Mouse (Mus musculus) hindbrain, embryonic 16.5 days (tissue): ENCODE measurements at regions not wholly inside any gene's neighbourhood (a gene's known extent, or its start where the extent isn't known, plus 50 kb on each side); places are given as distances from the start of the nearest gene placed in this dataset.

ENCODE experiments used
- ATAC-seq: fragments of 200-750 bp; cut with Nextera tagmentation; 2 replicates; pipeline ENCODE4 v1.8.0; 2017; ENCODE audit warnings: moderate TSS enrichment, moderate library complexity
- H3K27ac ChIP-seq: fragments of 300-500 bp; sonication (generic); 2 replicates; pipeline ENCODE4 v1.5.1; 2014; ENCODE audit warnings: low read depth, mild to moderate bottlenecking, control low read depth, low read length, moderate library complexity
- H3K27me3 ChIP-seq: fragments of 300-500 bp; sonication (generic); replicated peaks from 2 replicates; pipeline ENCODE4 v1.6.1; 2014; ENCODE audit warnings: low read length; ENCODE audit not compliant: control insufficient read depth, insufficient read depth
- H3K36me3 ChIP-seq: fragments of 300-500 bp; sonication (generic); 2 replicates; pipeline ENCODE4 v1.6.1; 2014; ENCODE audit warnings: mild to moderate bottlenecking, low read length, moderate library complexity, mixed read lengths; ENCODE audit not compliant: control insufficient read depth, insufficient read depth
- H3K4me1 ChIP-seq: fragments of 300-500 bp; sonication (generic); 2 replicates; pipeline ENCODE4 v1.6.1; 2014; ENCODE audit warnings: low read depth, low read length; ENCODE audit not compliant: control insufficient read depth, insufficient read depth
- H3K4me2 ChIP-seq: fragments of 300-500 bp; sonication (generic); 2 replicates; pipeline ENCODE4 v1.6.1; 2014; ENCODE audit warnings: mild to moderate bottlenecking, low read length, control low read depth, moderate library complexity
- H3K4me3 ChIP-seq: fragments of 300-500 bp; sonication (generic); 2 replicates; pipeline ENCODE4 v1.5.1; 2014; ENCODE audit warnings: mild to moderate bottlenecking, low read length, control low read depth, moderate library complexity
- H3K9ac ChIP-seq: fragments of 300-500 bp; sonication (generic); 2 replicates; pipeline ENCODE4 v1.6.1; 2014; ENCODE audit warnings: low read depth, mild to moderate bottlenecking, control low read depth, low read length, moderate library complexity
- H3K9me3 ChIP-seq: fragments of 300-500 bp; sonication (generic); 2 replicates; pipeline ENCODE4 v1.6.1; 2014; ENCODE audit warnings: mild to moderate bottlenecking, low read length, moderate library complexity; ENCODE audit not compliant: control insufficient read depth
- WGBS: fragments of 180-500 bp; shearing (Covaris S2); extraction: QIAGEN DNeasy Blood & Tissue Kit; methylation state at CpG from one replicate; pipeline ENCODE4 v1.1.7; 2014; 5-methylcytosine and 5-hydroxymethylcytosine counted together

GRCm38 (mm10) chr2:78804931-78805330 is 63.0 kb upstream of the Ube2e3 start:
- no peak overlapping the region for H3K4me3 ChIP-seq
- no peaks in the 10 kb centered on the region for H3K4me1 ChIP-seq
- no peak overlapping the region for H3K27ac ChIP-seq
- no peak overlapping the region for H3K9ac ChIP-seq
- WGBS: 92% methylated on average over 3 of the region's 3 CpGs
- H3K4me2 ChIP-seq: no peak overlapping the region
- no peaks in the 10 kb centered on the region for H3K36me3 ChIP-seq
- H3K27me3 ChIP-seq: no peaks in the 10 kb centered on the region
- H3K9me3 ChIP-seq: no peaks in the 10 kb centered on the region
- ATAC-seq: no peak

GRCm38 (mm10) chr2:78803543-78803942 is 64.4 kb upstream of the Ube2e3 start:
- Histone ChIP-seq H3K4me2 (no peak overlapping the region), H3K9me3 (no peaks in the 10 kb centered on the region), H3K27ac (no peak overlapping the region), H3K4me1 (no peaks in the 10 kb centered on the region), H3K36me3 (no peaks in the 10 kb centered on the region), H3K9ac (no peak overlapping the region), H3K4me3 (no peak overlapping the region), H3K27me3 (no peaks in the 10 kb centered on the region)
- ATAC-seq: no peak
- WGBS: 91% methylated on average over 4 of the region's 4 CpGs

- Histone ChIP-seq H3K36me3 (no peaks in the 10 kb centered on the region), H3K27me3 (no peaks in the 10 kb centered on the region), H3K27ac (no peak overlapping the region), H3K4me1 (no peaks in the 10 kb centered on the region), H3K4me3 (no peak overlapping the region), H3K4me2 (no peak overlapping the region), H3K9me3 (no peaks in the 10 kb centered on the region), H3K9ac (no peak overlapping the region)
- no peak for ATAC-seq
- WGBS: 65% methylated on average over 5 of the region's 5 CpGs
Observed at GRCm38 (mm10) chr2:78795446-78795845, 72.5 kb upstream of the Ube2e3 start.

GRCm38 (mm10) chr2:78794734-78795133 is 73.2 kb upstream of the Ube2e3 start:
- H3K27me3 ChIP-seq: no peaks in the 10 kb centered on the region

GRCm38 (mm10) chr2:78789124-78789523 is 78.8 kb upstream of the Ube2e3 start:
- Histone ChIP-seq H3K27me3 (no peaks in the 10 kb centered on the region), H3K9ac (no peak overlapping the region), H3K27ac (no peak overlapping the region), H3K9me3 (peaks cover 4% of the 10 kb centered on the region; the same call in 1 of the 2 replicates), H3K4me3 (no peak overlapping the region), H3K36me3 (no peaks in the 10 kb centered on the region), H3K4me2 (no peak overlapping the region), H3K4me1 (no peaks in the 10 kb centered on the region)
- 92% methylated on average over 5 of the region's 5 CpGs for WGBS
- ATAC-seq: no peak

More at GRCm38 (mm10) chr2:78794734-78795133, 73.2 kb upstream of the Ube2e3 start:
- no peak overlapping the region for H3K9ac ChIP-seq
- H3K4me3 ChIP-seq: no peak overlapping the region
- no peaks in the 10 kb centered on the region for H3K4me1 ChIP-seq
- no peak overlapping the region for H3K4me2 ChIP-seq
- WGBS: 89% methylated on average over 5 of the region's 5 CpGs
- H3K36me3 ChIP-seq: no peaks in the 10 kb centered on the region
- no peaks in the 10 kb centered on the region for H3K9me3 ChIP-seq
- H3K27ac ChIP-seq: no peak overlapping the region
- no peak for ATAC-seq

- Histone ChIP-seq H3K9me3 (peaks cover 4% of the 10 kb centered on the region; the same call in 1 of the 2 replicates), H3K4me3 (no peak overlapping the region), H3K27ac (no peak overlapping the region), H3K4me1 (no peaks in the 10 kb centered on the region), H3K4me2 (no peak overlapping the region), H3K36me3 (no peaks in the 10 kb centered on the region), H3K9ac (no peak overlapping the region), H3K27me3 (no peaks in the 10 kb centered on the region)
- no peak for ATAC-seq
Observed at GRCm38 (mm10) chr2:78788222-78788621, 79.7 kb upstream of the Ube2e3 start.

- no peak for ATAC-seq
Observed at GRCm38 (mm10) chr2:78779949-78780348, 88.0 kb upstream of the Ube2e3 start.

GRCm38 (mm10) chr2:78777589-78777988 is 90.3 kb upstream of the Ube2e3 start:
- Histone ChIP-seq H3K9me3 (no peaks in the 10 kb centered on the region), H3K4me2 (no peak overlapping the region), H3K4me1 (no peaks in the 10 kb centered on the region), H3K27me3 (no peaks in the 10 kb centered on the region), H3K4me3 (no peak overlapping the region), H3K27ac (no peak overlapping the region), H3K9ac (no peak overlapping the region), H3K36me3 (no peaks in the 10 kb centered on the region)
- ATAC-seq: no peak

More at GRCm38 (mm10) chr2:78779949-78780348, 88.0 kb upstream of the Ube2e3 start:
- Histone ChIP-seq H3K9ac (no peak overlapping the region), H3K4me2 (no peak overlapping the region), H3K4me3 (no peak overlapping the region), H3K36me3 (no peaks in the 10 kb centered on the region), H3K27ac (no peak overlapping the region), H3K9me3 (no peaks in the 10 kb centered on the region), H3K4me1 (no peaks in the 10 kb centered on the region), H3K27me3 (no peaks in the 10 kb centered on the region)
- 92% methylated on average over 3 of the region's 3 CpGs for WGBS

- 46% methylated on average over 6 of the region's 6 CpGs for WGBS
- H3K27ac ChIP-seq: no peak overlapping the region
- no peak for ATAC-seq
Observed at GRCm38 (mm10) chr2:78754362-78754761, 113.6 kb upstream of the Ube2e3 start.

GRCm38 (mm10) chr2:78753918-78754317 is 114.0 kb upstream of the Ube2e3 start:
- Histone ChIP-seq H3K4me1 (no peaks in the 10 kb centered on the region), H3K9me3 (no peaks in the 10 kb centered on the region), H3K27me3 (no peaks in the 10 kb centered on the region), H3K4me3 (no peak overlapping the region), H3K36me3 (no peaks in the 10 kb centered on the region), H3K4me2 (no peak overlapping the region), H3K9ac (no peak overlapping the region), H3K27ac (no peak overlapping the region)
- ATAC-seq: no peak
- 49% methylated on average over 4 of the region's 4 CpGs for WGBS

More at GRCm38 (mm10) chr2:78754362-78754761, 113.6 kb upstream of the Ube2e3 start:
- no peaks in the 10 kb centered on the region for H3K36me3 ChIP-seq
- H3K27me3 ChIP-seq: no peaks in the 10 kb centered on the region
- no peak overlapping the region for H3K9ac ChIP-seq
- no peak overlapping the region for H3K4me3 ChIP-seq
- no peaks in the 10 kb centered on the region for H3K9me3 ChIP-seq
- no peaks in the 10 kb centered on the region for H3K4me1 ChIP-seq
- no peak overlapping the region for H3K4me2 ChIP-seq
